Mouse (Mus musculus): ENCODE measurements at regions not wholly inside any gene's neighbourhood (a gene's known extent, or its start where the extent isn't known, plus 50 kb on each side); places are given as distances from the start of the nearest gene placed in this dataset.

GRCm38 (mm10) chr5:118444538-118445251 is 115.8 kb upstream of the Med13l start:
- TF ChIP-seq CTCF (IDR thresholded peaks at IDR 0.05; ENCODE audit: extremely low read depth, insufficient read depth, insufficient read length, insufficient replicate concordance) (no peak), POLR2A (IDR thresholded peaks at IDR 0.05; ENCODE audit: low read depth, low read length) (no peak)
